Mouse (Mus musculus) stomach, postnatal 0 days (tissue): Measurements from ENCODE around the gene Nccrp1.

Source experiments
- CTCF ChIP-seq: IDR thresholded peaks from 2 replicates; pipeline ENCODE4 v1.5.1; 2016; ENCODE audit warnings: antibody characterized with exemption, low read depth, mild to moderate bottlenecking, moderate library complexity
- EP300 ChIP-seq: optimal IDR thresholded peaks from 2 replicates; pipeline ENCODE3; 2016; ENCODE audit warnings: antibody characterized with exemption

- TF ChIP-seq CTCF: no peak
- TF ChIP-seq EP300: no peak
These were observed 37.4 kb upstream of the Nccrp1 start for GRCm38 (mm10) chr7:28584468-28584867.
